Mouse (Mus musculus): ENCODE results near the gene Ubac1.

DNA sequence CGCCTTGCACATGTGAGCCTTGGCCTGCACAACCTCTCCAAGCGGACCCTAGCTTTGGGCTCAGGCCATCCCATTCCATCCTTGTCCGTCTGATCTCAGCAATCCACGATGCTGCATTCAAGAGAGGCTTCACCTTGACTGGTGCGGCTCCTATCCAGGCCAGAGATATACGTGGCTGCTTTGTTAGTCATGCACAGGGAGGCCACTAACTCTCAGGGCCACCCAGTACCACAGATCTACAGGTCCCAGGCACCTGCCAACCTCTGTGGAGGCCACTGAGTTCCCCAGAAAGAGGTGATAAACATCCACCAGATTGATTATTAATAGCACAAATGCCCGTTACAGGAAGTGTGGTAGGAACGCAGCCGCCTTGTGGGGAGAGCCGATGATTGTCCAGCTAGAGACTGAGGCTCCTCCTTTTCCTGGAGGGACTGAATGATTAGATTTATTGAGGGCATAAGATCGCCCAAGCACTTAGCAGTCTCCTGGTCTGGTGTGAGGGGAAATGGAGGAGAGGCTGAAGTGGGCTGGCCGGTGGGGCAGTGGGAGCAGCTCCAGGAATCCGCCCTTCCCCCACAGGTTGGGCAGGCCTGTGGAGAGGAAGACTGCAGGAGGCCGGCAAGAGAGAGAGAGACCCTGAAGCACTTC is 19.7 kb upstream of the Ubac1 start:
- TF ChIP-seq CTCF (IDR thresholded peaks at IDR 0.05; ENCODE audit: low read depth), result no peak
- no peak for TF ChIP-seq EP300 (IDR thresholded peaks at IDR 0.05; ENCODE audit: low read depth)
